In the genomic region with DNA sequence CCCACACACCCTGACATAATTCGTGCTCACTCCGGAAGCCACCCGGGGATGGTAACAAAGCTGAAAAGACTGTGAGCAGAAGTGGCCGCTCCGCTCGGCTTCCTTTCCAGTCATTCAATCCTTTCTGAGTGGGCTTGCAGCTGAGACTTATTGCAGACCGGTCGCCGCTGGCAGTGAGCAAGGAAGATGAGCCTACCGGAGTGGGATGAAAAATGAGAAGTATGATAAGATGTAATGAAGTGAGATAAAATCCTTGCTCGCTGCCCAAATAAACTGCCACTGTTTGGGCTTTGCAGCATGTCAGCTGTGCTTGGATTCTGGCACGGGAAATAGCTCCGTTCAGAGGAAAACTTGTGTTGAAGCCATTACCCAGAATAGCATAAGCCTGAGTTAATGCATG, we compare ENCODE assay signal across 10 mouse cellular contexts.
A peak's percentile ranks its signal among the peaks of the same experiment; 100 is the strongest.
DNase-seq lines count a peak whose midpoint lies in the region; ATAC-seq lines count a peak whose summit lies in the region.
"Had no signal": no experiment of that assay in that cellular context is flagged by ENCODE, and none has a peak within 500 bp of the region (broad histone marks: within the 10 kb centered on the region; RNA-seq: fewer than 3 reads in every experiment).

No protein-coding gene starts in this region.

- H3K27me3 ChIP-seq in forebrain, embryonic 13.5 days, result no peaks in the 10 kb centered on the region
- no peaks in the 10 kb centered on the region for H3K27me3 ChIP-seq in forebrain, embryonic 12.5 days
- H3K27me3 ChIP-seq in hindbrain, embryonic 16.5 days (replicated peaks; ENCODE audit: control insufficient read depth, insufficient read depth, low read length), result no peaks in the 10 kb centered on the region
- no peaks in the 10 kb centered on the region for H3K27me3 ChIP-seq in limb, embryonic 13.5 days
- H3K27me3 ChIP-seq: liver, embryonic 13.5 days had no signal

- no peaks in the 10 kb centered on the region for H3K4me1 ChIP-seq in forebrain, embryonic 13.5 days
- H3K4me1 ChIP-seq in forebrain, embryonic 12.5 days, result no peaks in the 10 kb centered on the region
- no peaks in the 10 kb centered on the region for H3K4me1 ChIP-seq in hindbrain, embryonic 16.5 days (ENCODE audit: control insufficient read depth, insufficient read depth, low read depth, low read length)
- H3K4me1 ChIP-seq in limb, embryonic 13.5 days, result no peaks in the 10 kb centered on the region
- H3K4me1 ChIP-seq: liver, embryonic 13.5 days had no signal

- no peak overlapping the region for H3K4me3 ChIP-seq in forebrain, embryonic 13.5 days
- H3K4me3 ChIP-seq in forebrain, embryonic 12.5 days (replicated peaks), result no peak overlapping the region
- H3K4me3 ChIP-seq in hindbrain, embryonic 16.5 days (ENCODE audit: low read length), result peak overlapping the region; percentile 17
- 0 out of 2 replicates have a peak overlapping the region, but pooled peaks have one; percentile 12 for H3K4me3 ChIP-seq in limb, embryonic 13.5 days
- H3K4me3 ChIP-seq: liver, embryonic 13.5 days had no signal

- no peaks in the 10 kb centered on the region for H3K36me3 ChIP-seq in forebrain, embryonic 13.5 days (ENCODE audit: poor library complexity, severe bottlenecking)
- H3K36me3 ChIP-seq in forebrain, embryonic 12.5 days (replicated peaks), result no peaks in the 10 kb centered on the region
- no peaks in the 10 kb centered on the region for H3K36me3 ChIP-seq in hindbrain, embryonic 16.5 days (ENCODE audit: control insufficient read depth, insufficient read depth, low read length)
- H3K36me3 ChIP-seq in limb, embryonic 13.5 days, result no peaks in the 10 kb centered on the region
- H3K36me3 ChIP-seq: liver, embryonic 13.5 days had no signal

- DNase-seq in R1 (ENCODE audit: low read depth, low spot score), result peak; percentile 2
- no peak for DNase-seq in gastrocnemius, adult 18-20 months (ENCODE audit: low spot score)
- DNase-seq: gastrocnemius, postnatal 36 days; liver, embryonic 13.5 days had no signal

- H3K9me3 ChIP-seq in forebrain, embryonic 13.5 days (replicated peaks), result no peaks in the 10 kb centered on the region
- no peaks in the 10 kb centered on the region for H3K9me3 ChIP-seq in forebrain, embryonic 12.5 days
- H3K9me3 ChIP-seq in hindbrain, embryonic 16.5 days (ENCODE audit: control insufficient read depth, low read length), result no peaks in the 10 kb centered on the region
- H3K9me3 ChIP-seq in limb, embryonic 13.5 days, result no peaks in the 10 kb centered on the region
- H3K9me3 ChIP-seq: liver, embryonic 13.5 days had no signal

- ATAC-seq in forebrain, embryonic 13.5 days, result 0 out of 2 replicates have a peak, but pooled peaks have one; percentile 50
- no peak for ATAC-seq in forebrain, embryonic 12.5 days (ENCODE audit: low FRiP score)
- peak; percentile 85 for ATAC-seq in hindbrain, embryonic 16.5 days
- peak; percentile 24; the same call in 1 of the 2 replicates for ATAC-seq in limb, embryonic 13.5 days (ENCODE audit: low FRiP score, low read depth)
- ATAC-seq in erythroid progenitor cell, adult 5-6 weeks (replicated peaks; ENCODE audit: low FRiP score, poor library complexity, severe bottlenecking), result no peak
- no peak for ATAC-seq in CD4-positive, CD25-positive, alpha-beta regulatory T cell, adult 4 months

- no peak overlapping the region for H3K27ac ChIP-seq in forebrain, embryonic 13.5 days
- no peak overlapping the region for H3K27ac ChIP-seq in forebrain, embryonic 12.5 days
- H3K27ac ChIP-seq in hindbrain, embryonic 16.5 days (ENCODE audit: low read depth, low read length), result no peak overlapping the region
- H3K27ac ChIP-seq in limb, embryonic 13.5 days, result no peak overlapping the region
- H3K27ac ChIP-seq: liver, embryonic 13.5 days had no signal

- H3K9ac ChIP-seq in forebrain, embryonic 13.5 days, result no peak overlapping the region
- no peak overlapping the region for H3K9ac ChIP-seq in forebrain, embryonic 12.5 days
- no peak overlapping the region for H3K9ac ChIP-seq in hindbrain, embryonic 16.5 days (ENCODE audit: low read depth, low read length)
- H3K9ac ChIP-seq in limb, embryonic 13.5 days, result no peak overlapping the region
- H3K9ac ChIP-seq: liver, embryonic 13.5 days had no signal

- WGBS in forebrain, embryonic 13.5 days, result 67% methylated on average over 13 of the region's 13 CpGs
- WGBS in forebrain, embryonic 12.5 days, result 70% methylated on average over 13 of the region's 13 CpGs
- 52% methylated on average over 13 of the region's 13 CpGs for WGBS in hindbrain, embryonic 16.5 days
- WGBS in limb, embryonic 13.5 days, result 59% methylated on average over 13 of the region's 13 CpGs

- no peak overlapping the region for H3K4me2 ChIP-seq in forebrain, embryonic 13.5 days
- H3K4me2 ChIP-seq in forebrain, embryonic 12.5 days, result no peak overlapping the region
- peak overlapping the region; percentile 41 for H3K4me2 ChIP-seq in hindbrain, embryonic 16.5 days (ENCODE audit: low read length)
- H3K4me2 ChIP-seq in limb, embryonic 13.5 days (replicated peaks), result peak overlapping the region; percentile 42
- H3K4me2 ChIP-seq: liver, embryonic 13.5 days had no signal

Comparison
In these comparisons a context has a peak if more than half of its experiments do, and no peak if none do; other contexts are left out.
1. ATAC-seq: peak in forebrain, embryonic 13.5 days (single experiment), hindbrain, embryonic 16.5 days (single experiment) and limb, embryonic 13.5 days (single experiment); none in forebrain, embryonic 12.5 days (single experiment), erythroid progenitor cell, adult 5-6 weeks (single experiment) and CD4-positive, CD25-positive, alpha-beta regulatory T cell, adult 4 months (single experiment).
2. H3K4me2 ChIP-seq: peak in hindbrain, embryonic 16.5 days (single experiment) and limb, embryonic 13.5 days (single experiment); none in forebrain, embryonic 13.5 days (single experiment) and forebrain, embryonic 12.5 days (single experiment).
3. H3K4me3 ChIP-seq: peak in hindbrain, embryonic 16.5 days (single experiment) and limb, embryonic 13.5 days (single experiment); none in forebrain, embryonic 13.5 days (single experiment) and forebrain, embryonic 12.5 days (single experiment).